Mouse (Mus musculus): Measurements from ENCODE around the gene Acy3.

DNA sequence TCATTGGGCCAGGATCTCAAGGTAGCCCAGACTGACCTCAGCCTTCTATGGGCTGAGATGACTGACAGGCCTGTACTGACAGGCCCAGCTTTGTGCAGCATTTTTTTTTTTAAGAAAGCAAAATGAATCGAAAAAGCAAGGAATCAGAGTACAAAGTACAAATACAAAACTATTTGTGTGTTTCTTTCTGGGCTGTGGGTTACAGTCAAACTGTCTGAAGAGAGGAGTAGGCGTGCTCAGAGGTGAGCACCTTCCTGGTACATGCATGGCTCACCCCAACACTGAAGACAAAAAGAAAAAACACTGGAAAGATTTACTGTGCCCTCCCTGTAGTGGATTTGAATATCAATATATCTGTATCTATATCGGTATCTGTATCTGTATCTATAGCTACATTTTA lies 38.6 kb upstream of the Acy3 start:
- TF ChIP-seq EP300 (optimal IDR thresholded peaks at IDR 0.05) (no peak), CTCF (IDR thresholded peaks at IDR 0.05; ENCODE audit: low read depth) (no peak)

All from stomach, postnatal 0 days (tissue).